Mouse (Mus musculus) heart, postnatal 0 days (tissue): ENCODE data around the gene Il1rapl2.
A peak's percentile ranks its signal among the peaks of the same experiment; 100 is the strongest.

Experiments
- CTCF ChIP-seq: IDR thresholded peaks from 2 replicates; pipeline ENCODE4 v1.5.1; 2016; ENCODE audit warnings: antibody characterized with exemption, control low read depth, low read depth
- EP300 ChIP-seq: IDR thresholded peaks from 2 replicates; pipeline ENCODE4 v1.6.1; 2016; ENCODE audit warnings: antibody characterized with exemption, low read depth

GRCm38 (mm10) chrX:138170146-138170545 lies 599.7 kb downstream of the Il1rapl2 start:
- TF ChIP-seq CTCF (peak; percentile 48), EP300 (no peak)
